Mouse (Mus musculus) C2C12 (cell line): ENCODE data around the gene Bcdin3d. TPM values are rescaled to one million over a fixed set of nuclear protein-coding genes. Genes with fewer than 3 reads are reported as not detected.

Experiments
- H3K27me3 ChIP-seq: one replicate; pipeline ENCODE4 v1.6.1; 2011; ENCODE audit not compliant: control insufficient read depth, insufficient read depth, insufficient read length
- H3K36me3 ChIP-seq: one replicate; pipeline ENCODE4 v1.6.1; 2011; ENCODE audit not compliant: control insufficient read depth, insufficient read depth
- H3K4me3 ChIP-seq: one replicate; pipeline ENCODE4 v1.5.1; 2011; ENCODE audit warnings: mild to moderate bottlenecking, control low read depth; ENCODE audit not compliant: poor library complexity, insufficient read depth, severe bottlenecking
- H3K79me2 ChIP-seq: one replicate; pipeline ENCODE4 v1.6.1; 2011; ENCODE audit not compliant: control insufficient read depth, insufficient read depth
- H3K79me3 ChIP-seq: one replicate; pipeline ENCODE4 v1.6.1; 2011; ENCODE audit warnings: low read depth, control low read depth
- H3ac ChIP-seq: one replicate; pipeline ENCODE3; 2011; ENCODE audit warnings: low read depth; ENCODE audit not compliant: control insufficient read depth, insufficient read length
- CEBPB ChIP-seq: IDR thresholded peaks from one replicate; pipeline ENCODE4 v1.6.1; 2011; ENCODE audit warnings: low read depth, mild to moderate bottlenecking, control low read depth, moderate library complexity
- CTCF ChIP-seq: IDR thresholded peaks from one replicate; pipeline ENCODE4 v1.5.1; 2011; ENCODE audit not compliant: control insufficient read depth, insufficient read depth, insufficient read length
- FOSL1 ChIP-seq: IDR thresholded peaks from one replicate; pipeline ENCODE4 v1.8.0; 2011; ENCODE audit warnings: mild to moderate bottlenecking, low read length; ENCODE audit not compliant: poor library complexity, insufficient read depth, severe bottlenecking
- MAX ChIP-seq: IDR thresholded peaks from one replicate; pipeline ENCODE4 v1.6.1; 2011; ENCODE audit warnings: mild to moderate bottlenecking, control low read depth
- MYOD1 ChIP-seq: IDR thresholded peaks from one replicate; pipeline ENCODE4 v1.6.1; 2011; ENCODE audit warnings: low read depth; ENCODE audit not compliant: control insufficient read depth, insufficient read length
- MYOG ChIP-seq: IDR thresholded peaks from one replicate; pipeline ENCODE4 v1.6.1; 2011; ENCODE audit not compliant: control insufficient read depth, insufficient read length; ENCODE audit errors: extremely low read depth
- USF1 ChIP-seq: IDR thresholded peaks from one replicate; pipeline ENCODE4 v1.6.1; 2011; ENCODE audit warnings: low read depth, mild to moderate bottlenecking, control low read depth, moderate library complexity
- polyA plus RNA-seq: library from polyadenylated mRNA; unstranded; fragments of >200 nt; fragmentation: generic; extraction: Trizol; gene quantifications from one replicate; pipeline ENCODE4 v1.2.1, GENCODE M21; 2012; ENCODE audit warnings: missing spikeins

Bcdin3d gene
- polyA plus RNA-seq, 1 experiment: 12.4 TPM

DNA sequence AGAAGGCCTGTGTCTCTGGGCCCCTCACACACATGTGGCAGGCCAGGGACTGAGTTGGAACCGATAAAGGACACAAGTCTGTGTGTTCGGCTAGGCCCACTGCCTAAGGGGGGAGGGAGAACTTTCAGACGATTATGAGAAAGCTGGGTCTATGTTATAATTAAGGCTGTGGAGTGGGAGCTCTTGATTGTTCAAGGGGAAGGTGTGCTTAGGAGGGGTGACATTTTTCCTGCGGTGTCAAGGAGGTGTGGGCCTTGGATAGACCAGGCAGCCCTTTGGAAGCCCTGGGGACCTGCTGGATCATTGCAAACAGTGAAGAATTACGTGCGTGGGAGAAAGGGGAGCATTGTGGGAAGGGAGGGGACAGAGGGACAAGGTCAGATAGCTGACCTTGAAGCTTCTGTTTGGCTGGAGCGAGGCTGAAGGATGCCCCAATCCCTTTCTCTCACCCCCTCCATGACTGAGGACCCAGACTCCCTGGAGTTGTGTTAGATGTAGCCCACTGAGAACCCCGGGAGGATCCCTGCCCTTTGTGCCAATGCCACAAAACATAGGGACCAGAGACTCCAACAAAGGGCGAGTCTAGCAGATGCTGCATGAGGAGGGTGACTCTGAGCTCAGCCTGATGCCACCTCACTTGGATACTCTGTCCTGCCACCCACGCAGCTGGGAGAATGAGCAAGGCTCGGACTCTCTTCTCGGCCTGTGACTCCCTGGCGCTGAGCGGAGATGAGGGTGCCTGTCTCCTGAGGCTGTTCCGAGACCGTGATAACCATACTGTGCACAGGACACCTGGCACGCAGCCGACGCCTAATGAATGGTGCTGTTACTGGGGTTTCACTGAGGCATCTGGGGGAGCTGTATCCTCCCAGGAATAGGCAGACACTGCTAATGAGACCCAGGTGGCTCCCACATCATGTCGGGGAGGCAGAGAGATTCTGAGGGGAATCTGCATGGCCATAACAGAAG lies 27.0 kb upstream of the Bcdin3d start:
- H3K4me3 ChIP-seq: no peak overlapping the region

DNA sequence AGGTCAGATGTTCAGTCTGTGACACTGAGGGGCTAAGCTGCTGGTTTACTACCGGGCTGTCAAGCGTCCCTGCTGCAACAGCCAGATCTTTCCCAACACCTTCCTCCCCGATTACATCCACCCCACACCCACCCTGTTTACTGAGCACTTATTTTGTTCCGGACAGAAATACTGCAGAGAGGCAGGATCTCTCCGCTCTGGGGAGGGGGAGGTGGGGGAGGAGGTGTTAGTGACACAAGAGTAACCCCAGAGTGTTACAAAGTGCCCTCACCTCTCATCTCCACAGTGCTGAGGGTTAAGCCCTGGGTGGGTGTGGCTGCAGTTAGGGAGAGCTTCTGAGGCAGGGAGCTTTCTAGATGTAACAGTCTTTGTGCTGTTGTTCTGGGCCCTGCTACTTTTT lies 25.8 kb upstream of the Bcdin3d start:
- Histone ChIP-seq H3K27me3 (no peaks in the 10 kb centered on the region), H3K79me2 (no peaks in the 10 kb centered on the region), H3K79me3 (no peaks in the 10 kb centered on the region), H3K36me3 (no peaks in the 10 kb centered on the region), H3K4me3 (no peak overlapping the region), H3ac (no peak overlapping the region)
- no peak for TF ChIP-seq MAX
- TF ChIP-seq MYOG: no peak

More for the DNA sequence above, 27.0 kb upstream of the Bcdin3d start:
- H3K79me3 ChIP-seq: no peaks in the 10 kb centered on the region
- no peaks in the 10 kb centered on the region for H3K27me3 ChIP-seq
- TF ChIP-seq MAX (no peak), MYOD1 (no peak)
- no peak overlapping the region for H3ac ChIP-seq
- H3K36me3 ChIP-seq: no peaks in the 10 kb centered on the region
- no peaks in the 10 kb centered on the region for H3K79me2 ChIP-seq

DNA sequence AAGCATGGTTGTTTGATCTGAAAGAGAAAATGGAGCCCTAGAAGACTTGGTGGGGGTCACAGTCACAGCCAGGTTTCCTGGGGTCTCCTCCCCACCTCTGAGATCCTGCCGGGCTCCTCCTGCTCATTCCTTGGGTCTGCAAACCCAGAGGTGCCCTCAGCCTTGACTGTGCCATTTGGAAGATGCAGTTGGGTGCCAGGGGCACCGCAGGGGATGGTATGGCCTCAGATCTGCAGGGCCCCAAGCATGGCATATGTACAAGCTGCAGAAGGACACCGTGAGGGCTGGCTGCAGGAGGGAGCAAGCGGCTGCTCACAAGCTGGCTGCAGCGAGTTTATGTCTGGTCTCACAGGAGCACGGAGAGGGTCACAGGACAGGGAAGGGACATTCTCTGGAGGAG lies 25.2 kb upstream of the Bcdin3d start:
- H3K27me3 ChIP-seq: no peaks in the 10 kb centered on the region

DNA sequence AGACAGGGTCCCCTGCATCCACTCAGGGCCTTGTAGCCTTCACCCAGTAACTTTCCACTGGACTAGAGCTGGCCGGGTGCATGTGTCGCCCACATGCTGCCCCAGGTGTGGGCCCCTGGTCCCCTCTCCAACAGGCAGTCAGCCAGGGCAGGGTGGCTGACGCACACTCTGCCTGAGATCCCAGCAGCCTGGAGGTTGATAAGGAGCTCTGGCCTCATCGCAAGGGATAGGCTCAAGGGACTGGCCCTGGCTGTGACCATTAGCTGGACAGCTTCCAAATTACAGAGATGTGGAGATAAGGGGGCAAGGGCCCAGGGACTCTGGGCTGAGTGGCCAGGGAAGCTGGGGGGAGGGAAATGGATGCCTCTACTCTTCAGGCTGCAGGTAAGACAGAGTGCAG lies 24.3 kb upstream of the Bcdin3d start:
- TF ChIP-seq MYOG: no peak
- TF ChIP-seq USF1: no peak
- TF ChIP-seq FOSL1: no peak
- no peak for TF ChIP-seq MYOD1
- TF ChIP-seq MAX: no peak
- no peak for TF ChIP-seq CTCF
- TF ChIP-seq CEBPB: no peak
- Histone ChIP-seq H3K36me3 (no peaks in the 10 kb centered on the region), H3K79me3 (no peaks in the 10 kb centered on the region), H3K4me3 (no peak overlapping the region), H3K79me2 (no peaks in the 10 kb centered on the region), H3ac (no peak overlapping the region), H3K27me3 (no peaks in the 10 kb centered on the region)

More for the DNA sequence above, 25.2 kb upstream of the Bcdin3d start:
- Histone ChIP-seq H3K79me3 (no peaks in the 10 kb centered on the region), H3ac (no peak overlapping the region), H3K36me3 (no peaks in the 10 kb centered on the region), H3K4me3 (no peak overlapping the region), H3K79me2 (no peaks in the 10 kb centered on the region)
- TF ChIP-seq MYOG (no peak), USF1 (no peak)

DNA sequence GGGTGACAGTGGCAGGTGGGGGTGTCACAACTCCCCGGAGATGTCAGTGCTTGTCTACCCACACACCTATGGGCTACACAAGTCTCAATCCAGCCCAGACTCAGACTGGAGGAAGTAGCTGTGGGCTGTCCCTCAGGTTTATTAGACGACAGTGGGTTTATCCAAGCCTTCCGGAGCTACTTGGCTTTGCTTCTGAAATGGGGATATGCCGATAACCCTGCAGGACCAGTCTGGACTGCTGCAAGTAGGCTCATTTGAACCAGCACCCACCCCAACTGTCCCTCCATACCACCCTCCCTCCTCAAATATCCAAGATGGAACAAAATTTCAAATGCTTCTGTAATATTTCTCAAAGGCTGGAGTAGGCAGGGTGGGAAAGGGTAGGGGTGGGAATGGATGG lies 23.8 kb upstream of the Bcdin3d start:
- Histone ChIP-seq H3K36me3 (no peaks in the 10 kb centered on the region), H3ac (no peak overlapping the region), H3K79me2 (no peaks in the 10 kb centered on the region), H3K4me3 (no peak overlapping the region), H3K79me3 (no peaks in the 10 kb centered on the region), H3K27me3 (no peaks in the 10 kb centered on the region)
- TF ChIP-seq MYOG: no peak
- TF ChIP-seq MAX: no peak
- no peak for TF ChIP-seq MYOD1

DNA sequence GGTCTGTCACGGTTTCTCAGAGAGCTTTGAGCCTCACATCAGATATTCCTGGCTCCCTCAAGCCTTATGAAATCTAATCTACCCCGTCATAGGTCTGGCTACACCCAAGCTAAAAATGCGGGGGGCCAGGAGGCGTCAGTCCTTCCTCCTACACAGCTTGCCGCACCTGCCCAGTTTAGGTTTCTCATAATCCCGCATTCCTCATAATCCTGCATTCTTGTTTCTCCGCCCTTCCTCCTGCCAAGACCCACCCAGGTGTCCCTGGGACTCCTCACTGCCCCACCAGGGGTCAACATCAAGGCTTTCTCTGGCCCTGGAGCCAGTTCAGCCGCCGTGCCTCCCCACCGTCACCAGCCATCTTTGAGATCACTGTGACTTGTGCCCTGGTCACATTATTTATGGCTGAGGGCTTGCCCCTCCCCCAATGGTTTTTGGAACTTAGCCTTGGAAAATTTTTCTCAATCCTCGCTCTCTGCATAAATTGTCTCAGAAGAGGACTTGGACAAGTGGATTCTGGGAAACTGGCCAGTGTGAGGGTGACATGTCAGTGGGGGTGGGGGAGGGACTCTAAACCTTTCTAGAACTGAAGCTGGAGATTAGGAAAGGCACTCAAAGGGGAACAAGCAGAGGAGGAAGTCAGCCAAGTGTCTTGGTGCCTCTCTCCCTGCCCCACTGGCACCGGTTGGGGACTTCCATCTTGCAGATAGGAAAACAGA lies 23.2 kb upstream of the Bcdin3d start:
- H3K79me2 ChIP-seq: no peaks in the 10 kb centered on the region
- H3K36me3 ChIP-seq: no peaks in the 10 kb centered on the region
- no peaks in the 10 kb centered on the region for H3K27me3 ChIP-seq
- no peak overlapping the region for H3ac ChIP-seq
- H3K4me3 ChIP-seq: no peak overlapping the region
- H3K79me3 ChIP-seq: no peaks in the 10 kb centered on the region
- TF ChIP-seq MYOD1 (no peak), USF1 (no peak), MYOG (no peak), MAX (no peak), FOSL1 (no peak), CEBPB (no peak), CTCF (no peak)
